Mouse (Mus musculus) common myeloid progenitor, adult 5-6 weeks (primary cell): ENCODE results near the gene Plekhd1. TPM values are rescaled to one million over a fixed set of nuclear protein-coding genes. Genes with fewer than 3 reads are reported as not detected.

Experiments
- ATAC-seq: replicated peaks from 2 replicates; pipeline ENCODE4 v1.8.0; 2016; ENCODE audit warnings: low read depth, mild to moderate bottlenecking, moderate TSS enrichment, inconsistent platforms; ENCODE audit not compliant: poor library complexity, severe bottlenecking
- total RNA-seq: library from RNA; stranded (forward); fragments of 200-1000, 187-1606 nt; gene quantifications from 2 replicates; pipeline ENCODE4 v1.2.3, GENCODE M21; 2017

The Plekhd1 gene
- total RNA-seq, 1 experiment from 2014 or later, result not detected

GRCm38 (mm10) chr12:80698526-80699143 is 6.2 kb downstream of the Plekhd1 start:
- peak; percentile 77 for ATAC-seq

- ATAC-seq, result no peak
Measured at GRCm38 (mm10) chr12:80699144-80699531, 6.7 kb downstream of the Plekhd1 start.

- no peak for ATAC-seq
Measured at GRCm38 (mm10) chr12:80701332-80701731, 8.9 kb downstream of the Plekhd1 start.

GRCm38 (mm10) chr12:80706208-80706914 is 14.0 kb downstream of the Plekhd1 start:
- no peak for ATAC-seq

- no peak for ATAC-seq
Measured at GRCm38 (mm10) chr12:80706915-80707604, 14.7 kb downstream of the Plekhd1 start.

GRCm38 (mm10) chr12:80715915-80716314 is 23.5 kb downstream of the Plekhd1 start:
- no peak for ATAC-seq

- ATAC-seq, result peak; percentile 33; the same call in 1 of the 2 replicates
Measured at GRCm38 (mm10) chr12:80719141-80719540, 26.8 kb downstream of the Plekhd1 start.

GRCm38 (mm10) chr12:80720507-80720906 is 28.1 kb downstream of the Plekhd1 start:
- no peak for ATAC-seq

GRCm38 (mm10) chr12:80721458-80721857 is 29.1 kb downstream of the Plekhd1 start:
- ATAC-seq, result no peak

GRCm38 (mm10) chr12:80724853-80725559 is 32.6 kb downstream of the Plekhd1 start:
- peak; percentile 82 for ATAC-seq

GRCm38 (mm10) chr12:80728207-80728606 is 35.8 kb downstream of the Plekhd1 start:
- ATAC-seq, result peak; percentile 27; the same call in 1 of the 2 replicates

GRCm38 (mm10) chr12:80728814-80729213 is 36.4 kb downstream of the Plekhd1 start:
- ATAC-seq, result no peak

- no peak for ATAC-seq
Measured at GRCm38 (mm10) chr12:80729758-80730530, 37.6 kb downstream of the Plekhd1 start.

GRCm38 (mm10) chr12:80730567-80730966 is 38.2 kb downstream of the Plekhd1 start:
- peak; percentile 93 for ATAC-seq

GRCm38 (mm10) chr12:80734526-80735470 is 42.4 kb downstream of the Plekhd1 start:
- no peak for ATAC-seq

- ATAC-seq, result peak; percentile 91
Measured at GRCm38 (mm10) chr12:80736464-80737282, 44.3 kb downstream of the Plekhd1 start.

GRCm38 (mm10) chr12:80737283-80737600 is 44.9 kb downstream of the Plekhd1 start:
- ATAC-seq, result no peak

- 0 out of 2 replicates have a peak, but pooled peaks have one; percentile 37 for ATAC-seq
Measured at GRCm38 (mm10) chr12:80739482-80739881, 47.1 kb downstream of the Plekhd1 start.
